Mouse (Mus musculus) intestine, embryonic 14.5 days (tissue): Measurements from ENCODE around the gene Edc3. TPM values are rescaled to one million over a fixed set of nuclear protein-coding genes. Genes with fewer than 3 reads are reported as not detected.

ENCODE experiments used
- ATAC-seq: fragments of 200-750 bp; cut with Nextera tagmentation; replicated peaks from 2 replicates; pipeline ENCODE4 v1.8.0; 2017; ENCODE audit warnings: low read depth, moderate number of reproducible peaks, moderate TSS enrichment, moderate library complexity; ENCODE audit not compliant: low FRiP score, low TSS enrichment
- DNase-seq: peaks from one replicate; pipeline ENCODE4 v3.0.0-alpha.2; 2018; ENCODE audit warnings: low spot score
- H3K27ac ChIP-seq: fragments of 300-500 bp; sonication (generic); 2 replicates; pipeline ENCODE4 v1.5.1; 2014; ENCODE audit warnings: low read depth, mild to moderate bottlenecking, control low read depth
- H3K27me3 ChIP-seq: fragments of 300-500 bp; sonication (generic); replicated peaks from 2 replicates; pipeline ENCODE4 v1.6.1; 2014; ENCODE audit warnings: low read length, control low read depth; ENCODE audit not compliant: control insufficient read depth, insufficient read depth
- H3K36me3 ChIP-seq: fragments of 300-500 bp; sonication (generic); 2 replicates; pipeline ENCODE4 v1.6.1; 2014; ENCODE audit warnings: low read length, control low read depth; ENCODE audit not compliant: control insufficient read depth, insufficient read depth
- H3K4me1 ChIP-seq: fragments of 300-500 bp; sonication (generic); replicated peaks from 2 replicates; pipeline ENCODE4 v1.6.1; 2014; ENCODE audit warnings: low read length, control low read depth, mixed read lengths; ENCODE audit not compliant: control insufficient read depth, insufficient read depth
- H3K4me2 ChIP-seq: fragments of 300-500 bp; sonication (generic); 2 replicates; pipeline ENCODE4 v1.6.1; 2014; ENCODE audit warnings: low read length
- H3K4me3 ChIP-seq: fragments of 300-500 bp; sonication (generic); 2 replicates; pipeline ENCODE4 v1.5.1; 2014; ENCODE audit warnings: low read depth, low read length, control low read depth, mixed read lengths
- H3K9ac ChIP-seq: fragments of 300-500 bp; sonication (generic); 2 replicates; pipeline ENCODE4 v1.6.1; 2014; ENCODE audit warnings: mild to moderate bottlenecking, low read length
- H3K9me3 ChIP-seq: fragments of 300-500 bp; sonication (generic); 2 replicates; pipeline ENCODE4 v1.6.1; 2016; ENCODE audit warnings: low read length, control low read depth; ENCODE audit not compliant: control insufficient read depth
- WGBS: fragments of 180-500 bp; shearing (Covaris S2); extraction: QIAGEN DNeasy Blood & Tissue Kit; methylation state at CpG from one replicate; pipeline ENCODE4 v1.1.7; 2014; 5-methylcytosine and 5-hydroxymethylcytosine counted together
- polyA plus RNA-seq: library from polyadenylated mRNA; unstranded; fragments of >200 nt; fragmentation: Nextera tagmentation; extraction: Ambion mirVana; gene quantifications from 2 replicates; pipeline ENCODE4 v1.2.1, GENCODE M21; 2014

The Edc3 gene
- polyA plus RNA-seq, 1 experiment from 2014 or later = 25.1 TPM

DNA sequence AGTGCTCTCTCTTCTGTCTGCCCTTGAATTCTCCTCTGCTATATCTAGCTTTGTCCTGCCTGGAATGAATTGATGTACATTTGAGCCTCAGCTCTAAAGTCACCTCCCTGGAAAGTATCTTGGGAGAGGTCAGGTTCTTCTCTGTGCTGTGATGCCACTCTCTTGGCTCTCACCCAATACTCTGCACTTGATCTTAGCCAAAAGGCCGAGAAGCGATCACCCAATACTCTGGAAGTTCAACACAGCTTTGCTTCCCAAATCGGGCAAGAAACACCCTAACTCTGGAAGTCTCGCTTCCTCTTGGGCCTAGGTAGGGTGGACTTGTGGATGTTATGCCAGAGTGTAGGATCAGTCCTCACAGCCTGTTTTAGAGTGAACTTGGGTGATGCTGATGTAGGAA, 58.9 kb downstream of the Edc3 start:
- no peak overlapping the region for H3K4me2 ChIP-seq
- DNase-seq (no peak), ATAC-seq (no peak)
- H3K4me1 ChIP-seq = peaks cover 23% of the 10 kb centered on the region
- H3K27me3 ChIP-seq = no peaks in the 10 kb centered on the region
- H3K36me3 ChIP-seq = no peaks in the 10 kb centered on the region
- H3K9me3 ChIP-seq = no peaks in the 10 kb centered on the region
- H3K27ac ChIP-seq = no peak overlapping the region
- H3K9ac ChIP-seq = no peak overlapping the region
- no peak overlapping the region for H3K4me3 ChIP-seq
- WGBS = 90% methylated on average over 4 of the region's 4 CpGs

DNA sequence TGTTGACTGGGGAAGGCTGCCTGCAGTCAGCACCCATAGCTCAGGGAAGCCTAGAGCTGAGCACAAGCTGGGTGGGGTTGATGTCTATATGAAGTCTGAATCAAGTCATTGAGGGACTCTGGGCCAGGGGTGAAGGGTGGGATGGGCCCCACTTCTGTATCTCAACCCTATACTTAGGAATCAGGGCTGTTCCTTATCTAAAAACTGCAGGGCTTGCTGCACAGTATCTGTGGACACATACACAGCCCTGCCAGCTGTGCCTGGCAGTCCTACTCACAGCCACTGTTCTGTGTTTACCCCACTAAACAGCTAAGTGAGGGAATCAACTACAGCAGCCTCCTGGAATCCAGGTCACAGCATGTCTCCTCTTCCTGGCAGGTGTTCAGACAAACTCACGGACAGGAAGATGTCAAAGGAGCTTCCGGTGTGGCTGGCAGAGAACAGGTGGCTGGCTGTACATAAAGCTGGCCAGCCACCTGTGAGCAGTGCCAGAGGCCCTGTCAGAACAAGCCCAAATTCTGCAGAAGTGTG, 61.3 kb downstream of the Edc3 start:
- no peak for DNase-seq
- Histone ChIP-seq H3K4me1 (0 out of 2 replicates have a peak, but pooled peaks cover 5% of the 10 kb centered on the region), H3K27ac (no peak overlapping the region), H3K9me3 (no peaks in the 10 kb centered on the region), H3K4me2 (no peak overlapping the region), H3K4me3 (no peak overlapping the region), H3K27me3 (no peaks in the 10 kb centered on the region), H3K9ac (no peak overlapping the region), H3K36me3 (no peaks in the 10 kb centered on the region)
- ATAC-seq = no peak
- WGBS = 44% methylated on average over 2 of the region's 2 CpGs

DNA sequence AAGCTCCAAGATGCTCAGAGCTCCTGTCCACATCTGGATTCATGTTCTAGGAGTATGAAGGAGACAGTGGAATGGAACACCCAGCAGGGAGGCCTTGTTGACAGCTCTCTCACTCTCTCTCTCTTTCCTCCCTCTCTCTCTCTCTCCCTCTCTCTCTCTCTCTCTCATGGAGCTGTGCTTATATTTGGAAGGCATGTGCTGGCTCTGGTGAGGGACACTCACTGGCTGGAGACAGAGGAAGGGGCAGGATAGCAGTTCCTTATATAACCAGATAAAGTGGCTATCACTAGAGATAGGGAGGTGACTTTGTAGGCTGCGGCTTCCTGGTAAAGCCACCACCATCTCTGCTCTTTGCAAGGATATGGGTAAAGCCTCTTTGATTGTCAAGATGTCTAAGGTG, 61.9 kb downstream of the Edc3 start:
- 87% methylated on average over 1 of the region's 1 CpGs for WGBS
- Histone ChIP-seq H3K9ac (no peak overlapping the region), H3K27ac (no peak overlapping the region), H3K4me1 (0 out of 2 replicates have a peak, but pooled peaks cover 5% of the 10 kb centered on the region), H3K4me3 (no peak overlapping the region), H3K9me3 (no peaks in the 10 kb centered on the region), H3K4me2 (no peak overlapping the region), H3K27me3 (no peaks in the 10 kb centered on the region), H3K36me3 (no peaks in the 10 kb centered on the region)
- no peak for ATAC-seq
- no peak for DNase-seq

DNA sequence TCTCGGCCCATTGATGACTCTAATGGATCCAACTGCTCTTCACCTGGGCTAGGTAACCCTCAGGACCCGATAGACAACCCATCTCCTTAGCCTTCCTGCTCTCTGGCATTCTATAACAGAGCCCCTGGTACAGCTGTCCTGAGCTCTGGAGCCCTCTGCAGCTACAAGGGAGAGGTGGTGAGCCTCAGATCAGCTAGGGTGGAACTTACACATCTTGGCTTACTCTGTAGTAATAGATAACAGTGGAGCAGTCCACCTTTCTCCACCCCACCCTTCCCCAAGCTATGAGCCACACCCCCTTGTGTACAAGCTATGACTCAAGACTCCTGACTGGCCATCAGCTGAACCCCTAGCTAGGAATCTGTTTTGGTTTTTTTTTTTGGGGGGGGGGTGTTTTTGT, 62.5 kb downstream of the Edc3 start:
- WGBS = 81% methylated on average over 2 of the region's 2 CpGs
- ATAC-seq (no peak), DNase-seq (no peak)
- Histone ChIP-seq H3K27me3 (no peaks in the 10 kb centered on the region), H3K4me3 (no peak overlapping the region), H3K9ac (no peak overlapping the region), H3K4me2 (no peak overlapping the region), H3K36me3 (no peaks in the 10 kb centered on the region), H3K27ac (no peak overlapping the region), H3K4me1 (0 out of 2 replicates have a peak, but pooled peaks cover 5% of the 10 kb centered on the region), H3K9me3 (no peaks in the 10 kb centered on the region)

DNA sequence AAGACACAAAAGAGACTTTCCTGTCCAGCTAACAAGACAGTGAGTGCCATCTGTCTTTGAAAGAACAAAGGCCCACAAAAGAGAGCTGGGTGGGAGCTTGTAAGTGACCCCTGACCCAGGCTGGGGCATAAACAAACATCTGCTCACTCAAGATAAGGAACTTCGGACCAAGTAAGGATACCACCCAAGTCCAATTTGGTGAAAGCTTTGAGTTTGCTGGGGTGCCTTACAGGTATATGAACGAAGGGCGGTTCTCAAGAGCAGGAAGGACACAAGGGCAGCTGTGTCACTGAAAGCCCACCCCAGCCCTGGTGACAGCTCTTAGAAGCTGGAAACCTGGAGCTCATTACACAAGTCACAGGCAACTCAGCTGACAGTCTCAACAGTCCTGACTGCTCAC, 65.4 kb downstream of the Edc3 start:
- no peak overlapping the region for H3K27ac ChIP-seq
- no peaks in the 10 kb centered on the region for H3K27me3 ChIP-seq
- H3K4me1 ChIP-seq = no peaks in the 10 kb centered on the region
- WGBS = 56% methylated on average over 3 of the region's 3 CpGs
- ATAC-seq (no peak), DNase-seq (no peak)
- no peak overlapping the region for H3K4me3 ChIP-seq
- no peak overlapping the region for H3K4me2 ChIP-seq
- no peak overlapping the region for H3K9ac ChIP-seq
- no peaks in the 10 kb centered on the region for H3K9me3 ChIP-seq
- no peaks in the 10 kb centered on the region for H3K36me3 ChIP-seq

DNA sequence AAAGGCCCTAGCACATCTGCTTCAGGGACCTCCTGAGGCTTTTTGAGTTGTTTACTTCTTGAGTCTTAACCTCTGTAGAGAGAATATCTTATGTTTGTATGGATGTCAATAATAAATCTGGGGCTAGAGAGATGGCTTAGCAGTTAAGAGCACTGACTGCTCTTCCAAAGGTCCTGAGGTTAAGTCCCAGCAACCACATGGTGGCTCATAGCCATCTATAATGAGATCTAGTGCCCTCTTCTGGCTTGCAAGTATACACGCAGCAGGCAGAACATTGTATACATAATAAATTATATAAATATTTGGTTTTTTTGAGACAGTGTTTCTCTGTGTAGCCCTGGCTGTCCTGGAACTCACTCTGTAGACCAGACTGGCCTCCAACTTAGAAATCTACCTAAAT, 65.8 kb downstream of the Edc3 start:
- Histone ChIP-seq H3K27me3 (no peaks in the 10 kb centered on the region), H3K4me2 (no peak overlapping the region), H3K27ac (no peak overlapping the region), H3K4me1 (no peaks in the 10 kb centered on the region), H3K4me3 (no peak overlapping the region), H3K9me3 (no peaks in the 10 kb centered on the region), H3K36me3 (no peaks in the 10 kb centered on the region), H3K9ac (no peak overlapping the region)
- ATAC-seq = no peak
- DNase-seq = no peak
- WGBS = 11% methylated on average over 1 of the region's 1 CpGs

DNA sequence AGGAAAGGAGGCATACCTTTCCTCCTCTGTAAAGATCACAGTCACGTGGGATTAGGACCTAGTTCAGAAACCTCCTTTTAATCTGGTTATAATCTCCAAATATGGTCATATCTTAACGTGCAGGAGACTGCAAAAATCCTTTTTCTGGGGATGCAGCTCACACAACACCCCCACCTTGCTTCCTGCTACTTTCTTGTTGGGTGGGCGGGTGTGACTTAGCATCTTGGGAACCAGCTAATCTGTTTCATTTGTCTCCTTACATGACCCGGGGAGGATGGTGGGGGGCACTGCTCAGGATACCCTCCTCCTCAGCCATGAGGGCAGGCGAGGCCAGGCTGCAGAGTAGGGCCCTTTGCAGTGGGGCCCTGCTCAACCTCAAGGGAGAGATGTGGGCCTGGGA, 66.7 kb downstream of the Edc3 start:
- Histone ChIP-seq H3K4me3 (no peak overlapping the region), H3K27ac (no peak overlapping the region), H3K4me2 (no peak overlapping the region), H3K4me1 (no peaks in the 10 kb centered on the region), H3K27me3 (no peaks in the 10 kb centered on the region), H3K9me3 (no peaks in the 10 kb centered on the region), H3K9ac (no peak overlapping the region), H3K36me3 (no peaks in the 10 kb centered on the region)
- DNase-seq = no peak
- 63% methylated on average over 5 of the region's 5 CpGs for WGBS
- no peak for ATAC-seq

DNA sequence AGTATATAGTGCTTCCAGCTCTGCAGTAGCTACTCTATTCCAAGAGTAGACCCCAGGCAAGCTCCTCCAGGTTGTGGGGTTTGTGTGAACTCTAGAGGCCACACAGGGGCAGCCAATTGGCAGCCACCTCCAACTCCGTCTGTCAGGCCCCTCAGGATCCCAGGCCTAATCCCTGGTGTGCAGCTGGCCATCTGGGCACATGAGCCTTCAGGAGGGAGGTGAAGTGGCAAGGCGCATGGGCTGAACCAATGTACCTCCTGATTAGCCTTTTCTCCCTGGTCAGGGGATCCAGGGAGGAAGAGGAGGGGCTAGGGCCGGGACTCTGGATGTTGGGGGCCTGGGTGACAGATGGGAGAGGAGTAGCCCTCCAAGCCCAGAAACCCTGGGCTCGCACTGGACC, 67.4 kb downstream of the Edc3 start:
- no peak for DNase-seq
- no peak for ATAC-seq
- WGBS = 63% methylated on average over 4 of the region's 4 CpGs
- Histone ChIP-seq H3K9ac (no peak overlapping the region), H3K27me3 (no peaks in the 10 kb centered on the region), H3K36me3 (no peaks in the 10 kb centered on the region), H3K4me3 (no peak overlapping the region), H3K9me3 (no peaks in the 10 kb centered on the region), H3K27ac (no peak overlapping the region), H3K4me1 (no peaks in the 10 kb centered on the region), H3K4me2 (no peak overlapping the region)

DNA sequence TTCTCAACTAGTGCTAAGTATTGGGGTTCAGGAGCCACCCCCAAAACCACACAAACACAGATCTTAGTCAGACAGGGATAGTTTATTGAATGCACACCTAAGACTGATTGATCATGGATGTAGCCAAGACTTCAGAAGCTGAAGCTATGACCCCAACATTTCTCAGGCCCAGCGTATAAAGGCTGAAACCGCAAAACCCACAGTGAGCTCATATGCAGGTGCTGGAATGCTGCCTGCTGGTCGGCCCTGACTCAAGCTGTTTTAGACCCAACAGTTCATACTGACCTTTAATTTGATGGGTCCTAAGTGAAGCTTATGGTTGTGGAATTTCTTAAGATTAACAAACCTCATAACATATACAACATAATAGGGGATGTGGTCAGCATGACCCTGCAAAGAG, 74.3 kb downstream of the Edc3 start:
- H3K4me2 ChIP-seq = no peak overlapping the region
- no peak overlapping the region for H3K27ac ChIP-seq
- H3K4me1 ChIP-seq = no peaks in the 10 kb centered on the region
- H3K9me3 ChIP-seq = no peaks in the 10 kb centered on the region
- DNase-seq (no peak), ATAC-seq (no peak)
- no peaks in the 10 kb centered on the region for H3K36me3 ChIP-seq
- H3K4me3 ChIP-seq = no peak overlapping the region
- no peaks in the 10 kb centered on the region for H3K27me3 ChIP-seq
- H3K9ac ChIP-seq = no peak overlapping the region
- 86% methylated on average over 3 of the region's 3 CpGs for WGBS
